Mouse (Mus musculus) lung, embryonic 15.5 days (tissue): ENCODE measurements around the gene Lnx1. TPM values are rescaled to one million over a fixed set of nuclear protein-coding genes. Genes with fewer than 3 reads are reported as not detected.

Experiments used
- ATAC-seq: fragments of 200-750 bp; cut with Nextera tagmentation; 2 replicates; pipeline ENCODE4 v1.8.0; 2017; ENCODE audit warnings: moderate number of reproducible peaks, borderline replicate concordance; ENCODE audit not compliant: low FRiP score, low TSS enrichment; ENCODE audit errors: extremely low read depth
- H3K27ac ChIP-seq: fragments of 300-500 bp; sonication (generic); 2 replicates; pipeline ENCODE4 v1.5.1; 2015; ENCODE audit warnings: moderate library complexity, mild to moderate bottlenecking, inconsistent platforms
- H3K27me3 ChIP-seq: fragments of 300-500 bp; sonication (generic); 2 replicates; pipeline ENCODE4 v1.6.1; 2015; ENCODE audit warnings: inconsistent platforms
- H3K36me3 ChIP-seq: fragments of 300-500 bp; sonication (generic); 2 replicates; pipeline ENCODE4 v1.6.1; 2015; ENCODE audit warnings: inconsistent platforms
- H3K4me1 ChIP-seq: fragments of 300-500 bp; sonication (generic); 2 replicates; pipeline ENCODE4 v1.6.1; 2015; ENCODE audit warnings: inconsistent platforms
- H3K4me2 ChIP-seq: fragments of 300-500 bp; sonication (generic); 2 replicates; pipeline ENCODE4 v1.6.1; 2015; ENCODE audit warnings: inconsistent platforms, mild to moderate bottlenecking, moderate library complexity
- H3K4me3 ChIP-seq: fragments of 300-500 bp; sonication (generic); 2 replicates; pipeline ENCODE4 v1.5.1; 2015; ENCODE audit warnings: mild to moderate bottlenecking, inconsistent platforms
- H3K9ac ChIP-seq: fragments of 300-500 bp; sonication (generic); 2 replicates; pipeline ENCODE4 v1.6.1; 2015; ENCODE audit warnings: inconsistent platforms
- H3K9me3 ChIP-seq: fragments of 300-500 bp; sonication (generic); 2 replicates; pipeline ENCODE4 v1.6.1; 2016; ENCODE audit warnings: inconsistent platforms
- WGBS: fragments of 180-500 bp; shearing (Covaris S2); methylation state at CpG from one replicate; pipeline ENCODE4 v1.1.7; 2015; 5-methylcytosine and 5-hydroxymethylcytosine counted together
- polyA plus RNA-seq: library from polyadenylated mRNA; unstranded; fragments of >200 nt; fragmentation: Nextera tagmentation; extraction: Ambion mirVana; gene quantifications from 2 replicates; pipeline ENCODE4 v1.2.1, GENCODE M21; 2015

Lnx1 gene
- polyA plus RNA-seq = 5.4 and 6.2 TPM in 2 replicates

- peaks cover 24% of the 10 kb centered on the region for H3K4me1 ChIP-seq
- H3K4me2 ChIP-seq = peak within 1 kb of the TSS; percentile 62
- no peak within 1 kb of the TSS for H3K9ac ChIP-seq
- no peak for ATAC-seq
- peak within 1 kb of the TSS; percentile 7 for H3K4me3 ChIP-seq
- H3K27me3 ChIP-seq = peaks cover 6% of the 10 kb centered on the region; the same call in 1 of the 2 replicates
- no peak within 1 kb of the TSS; the same call in 1 of the 2 replicates for H3K27ac ChIP-seq
- 50% methylated on average over 11 of the region's 11 CpGs for WGBS
- H3K36me3 ChIP-seq = no peaks in the 10 kb centered on the region
- no peaks in the 10 kb centered on the region for H3K9me3 ChIP-seq
These were observed at the start of gene Lnx1 for GRCm38 (mm10) chr5:74702766-74703165. Gene Lnx1 (minus strand): TSS chr5:74702912.

GRCm38 (mm10) chr5:74750501-74750900 is 47.8 kb upstream of the Lnx1 start:
- Histone ChIP-seq H3K9me3 (no peaks in the 10 kb centered on the region), H3K4me2 (no peak overlapping the region), H3K36me3 (no peaks in the 10 kb centered on the region), H3K4me3 (no peak overlapping the region), H3K9ac (no peak overlapping the region), H3K27ac (no peak overlapping the region), H3K4me1 (no peaks in the 10 kb centered on the region), H3K27me3 (no peaks in the 10 kb centered on the region)
- 82% methylated on average over 5 of the region's 5 CpGs for WGBS
- ATAC-seq = no peak

DNA sequence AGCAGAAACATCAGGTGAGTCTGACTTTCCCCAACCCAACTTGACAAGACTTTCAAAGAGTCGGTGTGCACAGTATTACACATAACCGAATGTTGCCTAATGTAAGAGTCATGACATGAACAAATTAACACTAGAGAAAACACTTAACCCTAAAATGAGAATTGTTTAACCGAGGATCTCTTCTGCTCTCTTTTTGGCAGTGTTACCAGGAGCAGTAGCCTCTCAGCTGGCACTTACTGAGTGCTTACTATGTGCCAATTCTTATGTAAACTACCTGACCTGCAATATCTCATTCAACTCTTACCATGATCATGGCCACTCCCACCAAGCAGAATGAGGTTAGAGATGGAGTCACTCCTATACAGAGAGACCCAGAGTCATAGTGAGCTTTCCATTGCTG is 44.8 kb upstream of the Lnx1 start:
- Histone ChIP-seq H3K4me2 (no peak overlapping the region), H3K27ac (no peak overlapping the region), H3K9me3 (no peaks in the 10 kb centered on the region), H3K9ac (no peak overlapping the region), H3K27me3 (no peaks in the 10 kb centered on the region), H3K4me1 (no peaks in the 10 kb centered on the region), H3K4me3 (no peak overlapping the region), H3K36me3 (no peaks in the 10 kb centered on the region)
- WGBS = 71% methylated on average over 3 of the region's 3 CpGs
- no peak for ATAC-seq

GRCm38 (mm10) chr5:74740951-74741350 is 38.2 kb upstream of the Lnx1 start:
- Histone ChIP-seq H3K9me3 (no peaks in the 10 kb centered on the region), H3K27ac (no peak overlapping the region), H3K4me2 (no peak overlapping the region), H3K9ac (no peak overlapping the region), H3K36me3 (no peaks in the 10 kb centered on the region), H3K4me1 (peaks cover 8% of the 10 kb centered on the region), H3K4me3 (no peak overlapping the region), H3K27me3 (peaks cover 9% of the 10 kb centered on the region; the same call in 1 of the 2 replicates)
- ATAC-seq = no peak
- WGBS = 84% methylated on average over 9 of the region's 9 CpGs

DNA sequence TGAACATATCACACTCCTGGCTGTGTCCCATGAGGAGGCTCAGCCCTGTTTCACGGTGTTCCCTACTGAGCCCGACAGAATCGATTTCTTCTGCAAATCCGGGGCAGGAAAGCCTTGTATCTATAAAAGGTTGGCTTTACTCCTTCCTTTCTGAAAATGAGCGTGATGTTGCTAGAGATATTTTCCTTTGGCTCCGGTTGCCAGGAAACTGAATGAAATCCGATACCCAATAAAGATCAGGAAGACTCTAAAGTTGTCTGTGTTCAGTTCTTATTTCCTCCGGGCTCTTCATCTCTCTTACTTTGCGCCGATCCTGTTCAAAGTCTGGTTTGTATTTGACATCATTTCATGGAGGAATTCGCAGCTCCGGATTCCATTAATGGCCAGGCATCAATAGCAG is 36.7 kb upstream of the Lnx1 start:
- no peaks in the 10 kb centered on the region for H3K36me3 ChIP-seq
- peaks cover 9% of the 10 kb centered on the region for H3K4me1 ChIP-seq
- no peak overlapping the region for H3K4me2 ChIP-seq
- WGBS = 33% methylated on average over 12 of the region's 12 CpGs
- H3K4me3 ChIP-seq = no peak overlapping the region
- H3K9me3 ChIP-seq = no peaks in the 10 kb centered on the region
- no peak overlapping the region for H3K27ac ChIP-seq
- H3K9ac ChIP-seq = no peak overlapping the region
- no peak for ATAC-seq
- peaks cover 9% of the 10 kb centered on the region; the same call in 1 of the 2 replicates for H3K27me3 ChIP-seq

GRCm38 (mm10) chr5:74738312-74738711 is 35.6 kb upstream of the Lnx1 start:
- no peak overlapping the region for H3K4me2 ChIP-seq
- WGBS = 58% methylated on average over 3 of the region's 3 CpGs
- H3K27me3 ChIP-seq = peaks cover 9% of the 10 kb centered on the region
- ATAC-seq = peak; percentile 77
- peaks cover 14% of the 10 kb centered on the region for H3K4me1 ChIP-seq
- H3K9ac ChIP-seq = no peak overlapping the region
- H3K9me3 ChIP-seq = no peaks in the 10 kb centered on the region
- no peak overlapping the region for H3K27ac ChIP-seq
- no peaks in the 10 kb centered on the region for H3K36me3 ChIP-seq
- H3K4me3 ChIP-seq = no peak overlapping the region

DNA sequence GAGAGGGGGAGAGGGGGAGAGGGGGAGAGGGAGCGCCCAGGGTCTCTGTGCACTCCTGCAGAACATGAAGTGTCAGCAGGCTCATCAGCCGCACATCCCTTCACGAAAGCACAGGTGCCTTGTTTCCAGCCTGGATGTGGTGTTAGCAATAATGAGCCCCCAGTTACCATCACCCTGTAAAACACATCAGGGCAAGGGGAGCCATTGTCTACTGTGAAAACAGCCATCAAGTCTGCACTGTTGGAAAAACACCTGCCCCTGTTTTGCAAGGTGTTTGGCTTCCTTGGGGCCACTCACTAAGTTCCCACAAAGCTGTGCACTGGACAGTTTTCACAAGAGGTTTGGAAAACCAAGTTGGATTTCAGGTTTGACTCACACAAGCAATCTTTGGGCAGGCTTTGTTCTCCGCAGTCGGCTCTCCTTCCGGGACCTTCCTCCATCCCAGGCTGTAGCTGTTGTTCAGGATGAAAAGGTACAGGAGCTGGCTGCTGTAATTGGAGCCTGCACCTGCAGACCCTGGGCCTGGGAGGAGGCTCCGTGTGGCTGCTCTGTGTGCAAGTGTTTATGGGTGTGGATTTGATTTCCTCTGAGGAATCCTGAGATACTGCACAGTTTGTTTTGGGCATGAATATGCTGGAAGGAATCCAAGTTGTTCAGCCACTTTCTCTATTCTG is 31.3 kb upstream of the Lnx1 start:
- no peak for ATAC-seq
- Histone ChIP-seq H3K9me3 (no peaks in the 10 kb centered on the region), H3K4me3 (no peak overlapping the region), H3K4me2 (no peak overlapping the region), H3K27me3 (peaks cover 38% of the 10 kb centered on the region), H3K4me1 (peaks cover 26% of the 10 kb centered on the region), H3K9ac (no peak overlapping the region), H3K27ac (no peak overlapping the region), H3K36me3 (no peaks in the 10 kb centered on the region)
- 46% methylated on average over 7 of the region's 7 CpGs for WGBS

DNA sequence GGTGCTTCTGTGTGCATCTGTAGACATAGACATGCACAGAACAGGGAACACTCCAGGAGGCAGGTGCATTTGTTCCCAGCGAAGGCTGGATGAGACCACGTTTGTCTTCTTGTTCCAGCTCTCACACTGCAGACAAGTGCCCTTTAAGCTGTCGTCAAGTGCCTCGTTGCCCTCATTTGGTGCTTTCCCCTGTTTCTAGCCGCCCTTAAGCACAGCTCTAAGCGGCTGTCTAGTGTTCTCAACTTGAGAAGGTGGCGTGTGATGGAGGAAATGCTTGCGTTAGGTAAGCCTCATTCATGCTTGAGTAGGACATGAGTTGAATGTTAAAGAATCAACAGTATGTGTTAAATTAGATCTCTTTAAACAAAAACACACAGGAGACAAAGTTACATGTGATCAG is 29.9 kb upstream of the Lnx1 start:
- H3K4me2 ChIP-seq = no peak overlapping the region
- peak; percentile 66; the same call in 1 of the 2 replicates for ATAC-seq
- H3K27ac ChIP-seq = no peak overlapping the region
- H3K36me3 ChIP-seq = no peaks in the 10 kb centered on the region
- peaks cover 49% of the 10 kb centered on the region for H3K27me3 ChIP-seq
- H3K4me3 ChIP-seq = no peak overlapping the region
- H3K9me3 ChIP-seq = no peaks in the 10 kb centered on the region
- no peak overlapping the region for H3K9ac ChIP-seq
- peaks cover 24% of the 10 kb centered on the region for H3K4me1 ChIP-seq
- 50% methylated on average over 8 of the region's 8 CpGs for WGBS

GRCm38 (mm10) chr5:74730601-74731000 is 27.9 kb upstream of the Lnx1 start:
- no peak overlapping the region for H3K4me2 ChIP-seq
- WGBS = 29% methylated on average over 5 of the region's 5 CpGs
- no peak overlapping the region for H3K9ac ChIP-seq
- H3K27me3 ChIP-seq = peaks cover 44% of the 10 kb centered on the region
- H3K4me3 ChIP-seq = no peak overlapping the region
- H3K4me1 ChIP-seq = peaks cover 24% of the 10 kb centered on the region
- no peak overlapping the region for H3K27ac ChIP-seq
- no peaks in the 10 kb centered on the region for H3K36me3 ChIP-seq
- no peak for ATAC-seq
- no peaks in the 10 kb centered on the region for H3K9me3 ChIP-seq

GRCm38 (mm10) chr5:74729567-74729966 is 26.9 kb upstream of the Lnx1 start:
- WGBS = 22% methylated on average over 6 of the region's 6 CpGs
- no peak for ATAC-seq
- H3K27ac ChIP-seq = no peak overlapping the region
- H3K4me2 ChIP-seq = no peak overlapping the region
- peaks cover 44% of the 10 kb centered on the region for H3K27me3 ChIP-seq
- peaks cover 24% of the 10 kb centered on the region for H3K4me1 ChIP-seq
- H3K4me3 ChIP-seq = no peak overlapping the region
- H3K9ac ChIP-seq = no peak overlapping the region
- H3K9me3 ChIP-seq = no peaks in the 10 kb centered on the region
- H3K36me3 ChIP-seq = no peaks in the 10 kb centered on the region

DNA sequence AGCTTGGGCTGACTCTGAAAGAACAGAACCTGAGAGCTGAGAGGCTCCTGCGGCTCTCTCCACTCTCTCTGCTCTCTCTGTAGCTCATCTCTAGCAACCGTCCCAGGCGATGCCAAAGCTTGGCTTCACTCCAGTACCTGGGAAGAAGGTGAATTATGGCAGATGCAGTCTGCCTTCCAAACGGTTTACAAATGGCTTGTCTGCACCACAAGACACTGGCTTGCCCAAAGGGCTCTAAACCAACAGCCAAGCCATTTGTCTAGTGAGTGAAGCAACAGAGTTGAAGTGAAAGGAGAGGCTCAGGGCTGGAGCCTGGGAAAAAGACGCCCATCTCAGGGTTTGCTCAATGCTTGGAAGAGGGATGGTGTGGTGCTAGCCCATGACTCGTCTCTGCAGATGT is 25.5 kb upstream of the Lnx1 start:
- no peak overlapping the region for H3K4me2 ChIP-seq
- H3K9ac ChIP-seq = no peak overlapping the region
- ATAC-seq = no peak
- peaks cover 44% of the 10 kb centered on the region for H3K27me3 ChIP-seq
- H3K27ac ChIP-seq = no peak overlapping the region
- H3K4me1 ChIP-seq = peaks cover 19% of the 10 kb centered on the region
- no peaks in the 10 kb centered on the region for H3K36me3 ChIP-seq
- no peak overlapping the region for H3K4me3 ChIP-seq
- no peaks in the 10 kb centered on the region for H3K9me3 ChIP-seq
- WGBS = 60% methylated on average over 6 of the region's 6 CpGs

- Histone ChIP-seq H3K4me2 (no peak overlapping the region), H3K4me3 (no peak overlapping the region), H3K9me3 (no peaks in the 10 kb centered on the region), H3K36me3 (no peaks in the 10 kb centered on the region), H3K27ac (no peak overlapping the region), H3K27me3 (peaks cover 44% of the 10 kb centered on the region), H3K9ac (no peak overlapping the region), H3K4me1 (peaks cover 16% of the 10 kb centered on the region)
- 65% methylated on average over 8 of the region's 8 CpGs for WGBS
- ATAC-seq = no peak
These were observed 24.6 kb upstream of the Lnx1 start for GRCm38 (mm10) chr5:74727319-74727718.
